Mouse (Mus musculus) limb, embryonic 14.5 days (tissue): ENCODE measurements around the gene Zfp142. TPM values are rescaled to one million over a fixed set of nuclear protein-coding genes. Genes with fewer than 3 reads are reported as not detected.

ENCODE experiments used
- ATAC-seq: fragments of 200-750 bp; cut with Nextera tagmentation; 2 replicates; pipeline ENCODE4 v1.8.0; 2017; ENCODE audit warnings: low read depth, moderate number of reproducible peaks, moderate TSS enrichment; ENCODE audit not compliant: low FRiP score
- DNase-seq: peaks from one replicate; pipeline ENCODE4 v3.0.0-alpha.2; 2015; ENCODE audit warnings: low spot score
- H3K27ac ChIP-seq: fragments of 300-500 bp; sonication (generic); replicated peaks from 2 replicates; pipeline ENCODE4 v1.5.1; 2014; ENCODE audit warnings: low read depth, mild to moderate bottlenecking, low read length, moderate library complexity, mixed read lengths
- H3K27me3 ChIP-seq: fragments of 300-500 bp; sonication (generic); 2 replicates; pipeline ENCODE4 v1.6.1; 2014; ENCODE audit warnings: low read length, mixed read lengths; ENCODE audit not compliant: control insufficient read depth, insufficient read depth
- H3K36me3 ChIP-seq: fragments of 300-500 bp; sonication (generic); 2 replicates; pipeline ENCODE4 v1.6.1; 2014; ENCODE audit warnings: mild to moderate bottlenecking, low read length, moderate library complexity, mixed read lengths; ENCODE audit not compliant: control insufficient read depth, insufficient read depth
- H3K4me1 ChIP-seq: fragments of 300-500 bp; sonication (generic); 2 replicates; pipeline ENCODE4 v1.6.1; 2014; ENCODE audit warnings: antibody characterized with exemption, low read length, mixed read lengths; ENCODE audit not compliant: control insufficient read depth, insufficient read depth
- H3K4me2 ChIP-seq: fragments of 300-500 bp; sonication (generic); replicated peaks from 2 replicates; pipeline ENCODE4 v1.6.1; 2014; ENCODE audit warnings: low read depth, mild to moderate bottlenecking, low read length, moderate library complexity; ENCODE audit not compliant: severe bottlenecking
- H3K4me3 ChIP-seq: fragments of 300-500 bp; sonication (generic); replicated peaks from 2 replicates; pipeline ENCODE4 v1.5.1; 2014; ENCODE audit warnings: low read length
- H3K9ac ChIP-seq: fragments of 300-500 bp; sonication (generic); 2 replicates; pipeline ENCODE4 v1.6.1; 2014; ENCODE audit warnings: mild to moderate bottlenecking, low read depth, low read length, moderate library complexity; ENCODE audit not compliant: severe bottlenecking
- H3K9me3 ChIP-seq: fragments of 300-500 bp; sonication (generic); 2 replicates; pipeline ENCODE4 v1.6.1; 2016; ENCODE audit warnings: low read length; ENCODE audit not compliant: control insufficient read depth
- POLR2A ChIP-seq: fragments of 200-500 bp; IDR thresholded peaks from 2 replicates; pipeline ENCODE4 v1.8.0; 2012; ENCODE audit warnings: inconsistent platforms, mild to moderate bottlenecking, moderate library complexity, borderline replicate concordance; ENCODE audit not compliant: insufficient read depth, insufficient read length; ENCODE audit errors: extremely low read depth
- WGBS: fragments of 180-500 bp; shearing (Covaris S2); extraction: QIAGEN DNeasy Blood & Tissue Kit; methylation state at CpG from one replicate; pipeline ENCODE4 v1.1.7; 2014; 5-methylcytosine and 5-hydroxymethylcytosine counted together
- polyA plus RNA-seq, 2 experiments: library from polyadenylated mRNA; depleted of rRNA in 1 of 2; stranded (reverse) in 1 of 2; unstranded in 1 of 2; fragments of >200 nt; fragmentation: Nextera tagmentation in 1 of 2; extraction: Ambion mirVana in 1 of 2; gene quantifications; 2 replicates each; pipeline versions ENCODE4 v1.2.1 to v1.2.3; 2012 to 2014

The Zfp142 gene
- polyA plus RNA-seq, 2 experiments = 7.5 to 21.2 TPM

GRCm38 (mm10) chr1:74582621-74583020 is 5.4 kb downstream of the Zfp142 start:
- H3K36me3 ChIP-seq = peaks cover 41% of the 10 kb centered on the region
- H3K27ac ChIP-seq = no peak overlapping the region
- peaks cover 8% of the 10 kb centered on the region; the same call in 1 of the 2 replicates for H3K4me1 ChIP-seq
- no peak for TF ChIP-seq POLR2A
- H3K4me3 ChIP-seq = no peak overlapping the region
- no peak overlapping the region for H3K9ac ChIP-seq
- H3K27me3 ChIP-seq = no peaks in the 10 kb centered on the region
- no peak for ATAC-seq
- no peak overlapping the region for H3K4me2 ChIP-seq
- DNase-seq = no peak
- WGBS = 82% methylated on average over 3 of the region's 3 CpGs
- H3K9me3 ChIP-seq = no peaks in the 10 kb centered on the region

- 88% methylated on average over 29 of the region's 29 CpGs for WGBS
These were observed 18.0 kb downstream of the Zfp142 start for GRCm38 (mm10) chr1:74569739-74570719.

GRCm38 (mm10) chr1:74565834-74566233 is 22.2 kb downstream of the Zfp142 start:
- ATAC-seq (no peak), DNase-seq (no peak)
- Histone ChIP-seq H3K9me3 (no peaks in the 10 kb centered on the region), H3K4me2 (no peak overlapping the region), H3K9ac (no peak overlapping the region), H3K36me3 (peaks cover 67% of the 10 kb centered on the region), H3K27ac (no peak overlapping the region), H3K4me3 (no peak overlapping the region), H3K27me3 (no peaks in the 10 kb centered on the region), H3K4me1 (no peaks in the 10 kb centered on the region)
- no peak for TF ChIP-seq POLR2A
- 93% methylated on average over 6 of the region's 6 CpGs for whole genome bisulfite sequencing

More at GRCm38 (mm10) chr1:74569739-74570719, 18.0 kb downstream of the Zfp142 start:
- Histone ChIP-seq H3K9ac (no peak overlapping the region), H3K27me3 (no peaks in the 10 kb centered on the region), H3K9me3 (no peaks in the 10 kb centered on the region), H3K4me1 (no peaks in the 10 kb centered on the region), H3K36me3 (peaks cover 91% of the 10 kb centered on the region), H3K27ac (no peak overlapping the region), H3K4me2 (no peak overlapping the region), H3K4me3 (no peak overlapping the region)
- TF ChIP-seq POLR2A = no peak
- DNase-seq (no peak), ATAC-seq (no peak)

- Histone ChIP-seq H3K4me3 (no peak overlapping the region), H3K36me3 (peaks cover 7% of the 10 kb centered on the region; the same call in 1 of the 2 replicates), H3K4me2 (no peak overlapping the region), H3K9ac (no peak overlapping the region), H3K27me3 (no peaks in the 10 kb centered on the region), H3K27ac (no peak overlapping the region), H3K9me3 (no peaks in the 10 kb centered on the region), H3K4me1 (no peaks in the 10 kb centered on the region)
- DNase-seq = no peak
- 75% methylated on average over 5 of the region's 5 CpGs for WGBS
- TF ChIP-seq POLR2A = no peak
- no peak for ATAC-seq
These were observed 29.0 kb downstream of the Zfp142 start for GRCm38 (mm10) chr1:74559061-74559460.

GRCm38 (mm10) chr1:74544184-74544583 is 43.9 kb downstream of the Zfp142 start, which contains the start of gene Usp37:
TSS of gene Usp37 (minus strand) at chr1:74544284.
- no peak for DNase-seq
- no peak within 1 kb of the TSS for H3K9ac ChIP-seq
- no peak within 1 kb of the TSS for H3K27ac ChIP-seq
- H3K27me3 ChIP-seq = no peaks in the 10 kb centered on the region
- no peak within 1 kb of the TSS for H3K4me3 ChIP-seq
- no peak within 1 kb of the TSS for H3K4me2 ChIP-seq
- WGBS = 89% methylated on average over 4 of the region's 4 CpGs
- no peak for ATAC-seq
- peaks cover 6% of the 10 kb centered on the region for H3K4me1 ChIP-seq
- H3K9me3 ChIP-seq = no peaks in the 10 kb centered on the region
- no peak for TF ChIP-seq POLR2A
- no peaks in the 10 kb centered on the region for H3K36me3 ChIP-seq
